Mouse (Mus musculus) forebrain, embryonic 10.5 days (tissue): ENCODE data around the gene Sdsl. TPM values are rescaled to one million over a fixed set of nuclear protein-coding genes. Genes with fewer than 3 reads are reported as not detected.
"Not testable (repeated sequence)": the region's sequence is repeated elsewhere in the genome, so short reads cannot be mapped to it uniquely, and the experiment has no call there.

Source experiments
- DNase-seq: peaks from one replicate; pipeline ENCODE4 v3.0.0-alpha.2; 2017; ENCODE audit warnings: low spot score; ENCODE audit errors: extremely low spot score
- H3K27ac ChIP-seq: fragments of 300-500 bp; sonication (generic); 2 replicates; pipeline ENCODE4 v1.5.1; 2016; ENCODE audit warnings: mild to moderate bottlenecking
- H3K27me3 ChIP-seq: fragments of 300-500 bp; sonication (generic); 2 replicates; pipeline ENCODE4 v1.6.1; 2016; ENCODE audit warnings: mild to moderate bottlenecking; ENCODE audit not compliant: poor library complexity, severe bottlenecking
- H3K36me3 ChIP-seq: fragments of 300-500 bp; sonication (generic); replicated peaks from 2 replicates; pipeline ENCODE4 v1.6.1; 2016; ENCODE audit warnings: mild to moderate bottlenecking, moderate library complexity
- H3K4me1 ChIP-seq: fragments of 300-500 bp; sonication (generic); 2 replicates; pipeline ENCODE4 v1.6.1; 2016
- H3K4me3 ChIP-seq: fragments of 300-500 bp; sonication (generic); 2 replicates; pipeline ENCODE4 v1.5.1; 2016; ENCODE audit warnings: mild to moderate bottlenecking, moderate library complexity
- H3K9me3 ChIP-seq: fragments of 300-500 bp; sonication (generic); 2 replicates; pipeline ENCODE4 v1.6.1; 2016; ENCODE audit warnings: mild to moderate bottlenecking, moderate library complexity
- WGBS: fragments of 180-500 bp; shearing (Covaris S2); methylation state at CpG from one replicate; pipeline ENCODE4 v1.1.7; 2016; 5-methylcytosine and 5-hydroxymethylcytosine counted together
- polyA plus RNA-seq: library from polyadenylated mRNA; unstranded; fragments of >200 nt; fragmentation: Nextera tagmentation; extraction: Ambion mirVana; gene quantifications from 2 replicates; pipeline ENCODE4 v1.2.1, GENCODE M21; 2016

Gene Sdsl
- polyA plus RNA-seq, 1 experiment from 2014 or later = 9.3 TPM

DNA sequence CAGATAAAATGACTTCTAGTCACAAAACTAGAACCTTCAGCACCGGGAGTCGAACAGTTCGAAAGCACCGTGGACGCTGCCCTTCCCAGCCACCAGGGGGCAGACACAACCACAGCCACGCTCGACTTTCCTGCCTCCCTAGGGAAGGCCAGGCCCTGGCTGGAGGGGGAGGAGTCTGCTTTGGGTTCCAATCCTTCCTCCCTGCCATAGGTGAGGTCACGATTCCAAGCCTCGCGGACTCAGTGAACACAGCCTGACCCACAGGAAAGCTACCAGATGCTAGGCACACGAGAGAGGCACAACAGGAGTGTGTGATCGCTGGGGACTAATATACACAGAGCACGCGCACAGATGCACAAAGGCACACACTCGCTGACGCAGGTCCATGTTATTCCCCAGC is 32.8 kb upstream of the Sdsl start:
- Histone ChIP-seq H3K4me1 (peaks cover 33% of the 10 kb centered on the region), H3K36me3 (no peaks in the 10 kb centered on the region), H3K27me3 (no peaks in the 10 kb centered on the region), H3K4me3 (peak overlapping the region; percentile 16), H3K9me3 (no peaks in the 10 kb centered on the region), H3K27ac (peak overlapping the region; percentile 6; the same call in 1 of the 2 replicates)
- DNase-seq = peak; percentile 81
- WGBS = 21% methylated on average over 16 of the region's 16 CpGs

DNA sequence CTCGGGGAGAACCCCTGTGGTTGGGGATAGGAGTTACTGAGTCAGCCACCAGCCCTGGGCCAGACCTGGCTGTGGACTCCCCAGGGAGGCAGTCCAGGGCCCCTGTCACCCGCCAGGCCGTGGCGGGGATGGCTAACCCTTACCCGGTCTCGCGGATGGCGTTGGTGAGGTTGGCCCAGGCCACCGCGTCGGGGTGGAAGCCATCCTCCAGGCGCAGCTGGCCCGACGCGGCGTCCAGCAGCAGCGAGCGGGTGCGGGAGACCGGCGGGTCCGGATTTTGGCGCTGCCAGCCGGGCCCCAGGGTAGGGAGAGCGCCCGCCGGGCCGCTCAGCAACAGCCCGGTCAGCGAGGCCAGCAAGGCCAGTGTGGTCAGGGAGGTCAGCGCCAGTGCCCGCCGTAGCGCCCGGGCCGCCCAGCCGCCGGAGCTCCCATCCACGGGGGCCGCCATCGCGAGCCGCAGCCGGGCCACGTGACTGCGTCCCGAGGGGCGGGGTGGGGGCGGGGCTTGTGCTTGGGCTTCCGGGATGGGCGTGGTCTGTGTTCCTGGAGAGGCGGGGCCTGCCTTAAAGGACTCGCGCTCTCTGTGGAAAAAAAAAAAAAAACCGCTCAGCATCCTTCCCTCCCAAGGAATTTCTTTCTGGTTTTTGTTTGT is 30.7 kb upstream of the Sdsl start, which contains the start of gene Plbd2:
Gene Plbd2, minus strand, starts transcription at position 482 of the 652 bp plus-strand sequence.
- peak within 1 kb of the TSS; percentile 86 for H3K27ac ChIP-seq
- under 1% methylated on average over 55 of the region's 55 CpGs for WGBS
- peaks cover 28% of the 10 kb centered on the region for H3K4me1 ChIP-seq
- DNase-seq = peak; percentile 96
- peaks cover 6% of the 10 kb centered on the region for H3K36me3 ChIP-seq
- H3K4me3 ChIP-seq = peak within 1 kb of the TSS; percentile 79
- no peaks in the 10 kb centered on the region for H3K27me3 ChIP-seq
- H3K9me3 ChIP-seq = no peaks in the 10 kb centered on the region

DNA sequence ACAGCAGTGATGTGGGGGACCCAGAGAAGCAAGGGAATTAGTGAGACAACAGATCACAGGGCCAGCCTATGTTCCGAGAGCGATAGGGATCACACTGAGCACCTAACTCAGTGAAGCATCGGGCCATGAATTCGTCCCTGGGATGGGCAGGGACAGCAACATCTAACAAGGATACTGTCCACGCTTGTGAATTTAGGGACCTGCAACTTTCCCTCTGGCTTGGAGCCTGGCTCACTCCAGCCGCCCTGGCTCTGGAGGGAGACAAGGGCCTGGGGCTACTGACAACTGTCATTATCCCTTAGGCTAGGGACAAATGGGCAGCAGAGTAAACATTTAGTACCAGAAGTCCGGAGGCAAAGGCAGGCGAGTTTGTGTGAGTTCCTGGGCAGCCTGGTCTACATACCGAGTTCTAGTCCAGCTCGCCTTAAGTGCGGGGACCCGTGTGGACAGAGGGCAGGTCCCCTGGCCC is 30.1 kb upstream of the Sdsl start:
- 7% methylated on average over 12 of the region's 12 CpGs for whole genome bisulfite sequencing
- Histone ChIP-seq H3K36me3 (peaks cover 11% of the 10 kb centered on the region), H3K27me3 (no peaks in the 10 kb centered on the region), H3K27ac (peak overlapping the region; percentile 86), H3K4me1 (peaks cover 28% of the 10 kb centered on the region), H3K4me3 (peak overlapping the region; percentile 79), H3K9me3 (no peaks in the 10 kb centered on the region)
- DNase-seq = no peak

DNA sequence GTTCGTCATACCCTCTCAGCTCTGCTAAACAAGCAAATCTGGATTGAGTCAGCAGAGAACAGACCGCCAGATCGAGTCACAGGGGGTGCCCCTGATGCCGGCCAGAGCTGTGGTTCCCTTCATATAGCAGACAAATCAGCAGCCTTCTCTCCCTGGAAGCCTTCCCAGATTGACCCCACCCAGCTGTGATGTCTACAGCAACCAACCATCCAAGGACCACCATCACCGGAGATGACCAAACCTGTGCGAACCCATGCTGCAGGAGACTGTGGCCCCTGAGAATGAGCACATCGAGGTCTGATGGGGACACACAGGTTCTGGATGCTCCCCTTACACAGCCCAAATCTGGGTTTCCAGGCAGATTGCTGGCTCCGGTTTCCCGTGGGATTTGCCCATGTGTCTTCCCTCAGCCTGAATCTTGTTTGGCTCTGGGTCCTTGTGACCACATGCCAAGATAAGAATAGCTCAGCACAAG is 29.6 kb upstream of the Sdsl start:
- H3K27ac ChIP-seq = no peak overlapping the region
- 77% methylated on average over 9 of the region's 9 CpGs for WGBS
- H3K4me1 ChIP-seq = peaks cover 28% of the 10 kb centered on the region
- no peaks in the 10 kb centered on the region for H3K27me3 ChIP-seq
- H3K4me3 ChIP-seq = peak overlapping the region; percentile 79
- no peaks in the 10 kb centered on the region for H3K9me3 ChIP-seq
- peaks cover 16% of the 10 kb centered on the region for H3K36me3 ChIP-seq
- DNase-seq = no peak

DNA sequence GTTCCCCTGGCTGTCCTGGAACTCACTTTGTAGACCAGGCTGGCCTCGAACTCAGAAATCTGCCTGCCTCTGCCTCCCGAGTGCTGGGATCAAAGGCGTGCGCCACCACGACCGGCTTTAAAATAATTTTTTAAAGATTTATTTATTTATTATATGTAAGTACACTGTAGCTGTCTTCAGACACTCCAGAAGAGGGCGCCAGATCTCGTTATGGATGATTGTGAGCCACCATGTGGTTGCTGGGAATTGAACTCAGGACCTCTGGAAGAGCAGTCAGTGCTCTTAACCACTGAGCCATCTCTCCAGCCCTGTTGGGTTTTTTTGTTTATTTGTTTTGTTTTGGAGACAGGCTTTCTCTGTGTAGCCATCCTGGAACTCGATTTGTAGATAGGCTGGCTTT is 28.0 kb upstream of the Sdsl start:
- Histone ChIP-seq H3K36me3 (peaks cover 25% of the 10 kb centered on the region), H3K4me1 (peaks cover 24% of the 10 kb centered on the region)
- H3K9me3 ChIP-seq, DNase-seq, H3K27ac ChIP-seq, H3K4me3 ChIP-seq, H3K27me3 ChIP-seq: not testable (repeated sequence)
- WGBS = 90% methylated on average over 9 of the region's 9 CpGs

DNA sequence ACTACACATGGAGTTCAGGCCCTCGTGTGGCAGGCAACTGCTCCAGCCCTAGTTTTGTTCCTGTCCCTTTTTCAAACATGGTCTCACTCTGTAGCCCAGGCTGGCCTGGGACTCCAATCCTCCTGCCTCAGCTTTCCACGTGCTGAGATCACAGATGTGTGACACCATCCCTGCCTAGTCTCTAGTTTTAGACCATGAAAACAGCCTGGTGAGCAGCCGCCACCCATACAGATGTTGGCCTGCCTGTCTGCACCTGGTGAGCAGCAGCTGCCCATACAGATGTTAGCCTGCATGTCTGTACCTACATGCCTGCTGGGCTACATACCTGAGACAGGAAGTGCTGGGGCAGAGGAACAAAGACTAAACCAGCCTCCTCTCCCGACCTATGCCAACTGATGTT is 26.6 kb upstream of the Sdsl start:
- 85% methylated on average over 4 of the region's 4 CpGs for WGBS
- Histone ChIP-seq H3K36me3 (peaks cover 36% of the 10 kb centered on the region), H3K9me3 (no peaks in the 10 kb centered on the region), H3K4me1 (peaks cover 19% of the 10 kb centered on the region), H3K27me3 (no peaks in the 10 kb centered on the region), H3K4me3 (no peak overlapping the region), H3K27ac (no peak overlapping the region)
- DNase-seq = no peak

DNA sequence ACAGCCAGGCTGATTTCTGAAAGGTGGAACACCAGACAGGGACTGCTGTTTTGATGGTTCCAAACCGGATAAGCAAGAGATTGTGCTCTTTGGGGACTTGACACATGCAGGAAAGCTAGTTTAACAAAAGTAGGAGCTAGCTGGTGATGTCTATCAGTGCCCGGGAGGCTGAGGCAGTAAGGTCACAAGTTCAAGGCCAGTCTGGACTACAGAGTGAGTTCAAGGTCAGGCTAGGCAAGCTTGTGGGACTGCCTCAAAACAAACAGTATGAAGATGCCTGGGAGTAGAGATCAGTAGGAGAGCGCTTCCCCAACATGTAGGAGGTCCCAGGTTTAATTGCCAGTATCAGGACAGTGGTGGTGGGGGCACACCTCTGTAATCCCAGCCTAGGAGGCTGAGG is 24.5 kb upstream of the Sdsl start:
- H3K4me1 ChIP-seq = peaks cover 7% of the 10 kb centered on the region
- H3K9me3 ChIP-seq = no peaks in the 10 kb centered on the region
- H3K27ac ChIP-seq = no peak overlapping the region
- no peak overlapping the region for H3K4me3 ChIP-seq
- 93% methylated on average over 3 of the region's 3 CpGs for WGBS
- no peak for DNase-seq
- peaks cover 57% of the 10 kb centered on the region for H3K36me3 ChIP-seq
- H3K27me3 ChIP-seq = no peaks in the 10 kb centered on the region

DNA sequence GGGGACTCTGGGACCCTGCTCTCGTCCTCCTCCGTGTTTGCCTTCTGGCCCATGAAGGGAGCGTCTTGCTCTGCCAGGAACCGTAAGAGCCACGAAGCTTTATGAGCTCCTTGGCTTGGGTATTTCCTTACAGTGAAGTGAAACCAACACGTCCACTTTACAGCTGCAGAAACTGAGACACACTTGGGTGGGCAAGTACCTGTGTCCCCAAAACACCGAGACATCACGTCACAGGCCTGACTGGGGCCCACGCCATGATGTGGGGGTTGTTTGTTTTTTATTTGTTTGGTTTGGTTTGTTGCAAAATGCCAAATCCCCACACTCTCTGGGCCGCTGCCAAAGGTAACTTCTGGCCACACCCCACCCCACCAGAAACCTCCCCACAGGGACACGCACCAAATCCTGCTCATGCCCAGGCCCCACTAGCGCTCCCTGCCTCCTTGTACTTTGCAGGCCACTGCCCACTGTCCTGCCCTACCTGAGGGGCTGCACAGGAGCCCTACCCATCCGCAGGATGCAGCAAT is 23.2 kb upstream of the Sdsl start:
- peaks cover 65% of the 10 kb centered on the region for H3K36me3 ChIP-seq
- 91% methylated on average over 13 of the region's 13 CpGs for WGBS
- H3K27ac ChIP-seq = no peak overlapping the region
- H3K4me1 ChIP-seq = no peaks in the 10 kb centered on the region
- H3K9me3 ChIP-seq = no peaks in the 10 kb centered on the region
- H3K27me3 ChIP-seq = no peaks in the 10 kb centered on the region
- no peak overlapping the region for H3K4me3 ChIP-seq
- no peak for DNase-seq

DNA sequence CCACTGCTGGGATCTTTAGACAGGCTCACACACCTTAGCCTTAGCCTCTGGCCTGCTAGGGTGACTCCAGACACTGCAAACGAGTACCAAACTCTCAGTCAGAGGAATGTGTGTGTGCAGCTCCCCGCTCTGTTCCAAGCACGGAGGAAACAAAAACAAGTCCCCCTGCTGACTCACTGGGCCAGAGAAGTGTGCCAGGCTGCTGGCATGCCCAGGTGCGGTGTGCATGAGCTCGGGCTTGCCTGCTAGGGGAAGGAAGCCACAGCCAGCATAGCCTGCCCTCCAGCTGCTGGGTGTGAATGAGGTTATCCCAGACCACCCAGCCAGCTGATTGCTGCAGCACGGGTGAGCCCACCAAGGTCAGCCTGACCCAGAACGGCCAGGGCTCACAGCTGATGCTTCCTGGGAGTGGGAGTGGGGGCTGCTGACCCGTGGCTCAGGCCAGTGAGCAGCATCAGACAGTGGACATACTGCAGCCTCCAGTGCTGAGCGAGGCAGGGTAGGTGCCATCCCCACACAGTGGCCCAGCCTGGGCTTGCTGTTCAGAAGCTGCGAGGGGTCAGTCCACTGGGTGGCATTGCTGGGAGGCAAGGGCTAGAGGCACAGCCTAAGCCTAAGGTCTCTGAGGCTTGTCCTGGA is 22.6 kb upstream of the Sdsl start:
- Histone ChIP-seq H3K36me3 (peaks cover 70% of the 10 kb centered on the region), H3K27ac (no peak overlapping the region), H3K4me3 (no peak overlapping the region), H3K9me3 (no peaks in the 10 kb centered on the region), H3K4me1 (no peaks in the 10 kb centered on the region), H3K27me3 (no peaks in the 10 kb centered on the region)
- no peak for DNase-seq
- 82% methylated on average over 10 of the region's 10 CpGs for WGBS

DNA sequence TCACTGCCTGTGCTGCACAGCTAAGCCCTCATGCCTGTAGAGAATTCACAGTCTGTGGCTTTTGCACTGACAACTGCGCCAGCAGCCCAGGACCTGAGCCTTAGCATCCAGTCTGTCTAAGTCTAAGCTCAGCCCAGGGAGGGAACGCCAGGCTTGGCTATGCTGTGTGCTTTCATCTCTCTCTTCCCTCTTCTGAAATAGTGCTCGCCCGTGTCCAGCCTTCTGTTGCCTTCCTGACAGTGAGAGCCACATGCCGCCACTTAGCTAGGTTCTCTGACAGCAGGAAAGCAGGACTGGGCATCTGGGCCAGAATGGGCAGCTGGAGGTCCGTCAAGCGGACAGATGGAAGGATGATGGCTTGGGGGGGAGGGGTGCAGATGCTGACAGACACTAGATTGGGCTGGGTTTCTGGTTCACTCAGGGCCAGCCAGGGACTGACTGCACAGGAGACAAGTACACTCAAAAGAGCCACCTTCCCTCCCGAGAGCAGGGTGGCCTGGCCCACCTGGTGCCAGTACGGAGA is 21.3 kb upstream of the Sdsl start:
- no peak for DNase-seq
- 90% methylated on average over 9 of the region's 9 CpGs for WGBS
- peaks cover 73% of the 10 kb centered on the region for H3K36me3 ChIP-seq

DNA sequence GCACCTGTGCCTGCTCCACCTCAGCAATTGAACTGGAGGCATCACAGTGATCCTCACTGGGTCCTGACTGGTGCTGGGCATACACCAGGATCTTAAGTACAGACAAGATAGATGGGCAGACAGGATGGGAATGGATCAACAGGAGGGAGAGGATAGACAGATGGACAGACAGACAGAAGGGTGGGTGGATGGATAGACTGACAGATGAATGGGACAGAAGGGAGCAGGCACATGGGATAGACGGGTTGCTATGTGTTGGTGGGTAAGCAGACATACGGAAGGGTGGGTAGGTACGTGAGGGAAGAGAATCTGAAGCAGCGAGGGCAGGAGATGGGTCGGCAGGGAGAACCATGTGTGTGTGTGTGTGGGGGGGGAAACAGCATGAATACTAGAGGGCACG is 20.8 kb upstream of the Sdsl start:
- no peak overlapping the region for H3K27ac ChIP-seq
- H3K9me3 ChIP-seq = no peaks in the 10 kb centered on the region
- DNase-seq = no peak
- WGBS = 92% methylated on average over 6 of the region's 6 CpGs
- H3K36me3 ChIP-seq = peaks cover 73% of the 10 kb centered on the region
- H3K4me1 ChIP-seq = no peaks in the 10 kb centered on the region
- H3K27me3 ChIP-seq = no peaks in the 10 kb centered on the region
- H3K4me3 ChIP-seq = no peak overlapping the region

More for the DNA sequence above, 21.3 kb upstream of the Sdsl start:
- Histone ChIP-seq H3K4me1 (no peaks in the 10 kb centered on the region), H3K9me3 (no peaks in the 10 kb centered on the region), H3K27ac (no peak overlapping the region), H3K27me3 (no peaks in the 10 kb centered on the region), H3K4me3 (no peak overlapping the region)

DNA sequence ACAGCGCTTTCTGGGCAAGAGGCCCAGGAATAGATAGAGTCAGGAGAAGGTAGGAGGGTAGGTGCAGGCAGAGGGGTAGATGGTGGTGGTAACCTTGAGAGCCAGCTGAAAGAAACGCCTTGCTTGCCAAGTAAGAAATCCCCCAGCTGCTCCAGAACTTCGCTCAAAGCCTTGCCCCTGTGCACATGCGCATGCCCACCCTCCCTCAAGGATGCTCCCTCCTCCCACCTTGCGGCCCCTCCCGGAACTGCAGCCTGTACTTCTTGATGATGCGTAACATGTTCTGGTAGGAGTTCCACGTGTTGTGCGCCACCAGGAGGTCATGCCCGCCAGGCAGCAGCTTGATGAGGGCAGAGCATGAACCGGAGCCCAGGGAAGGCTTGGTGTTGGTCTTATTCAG is 19.8 kb upstream of the Sdsl start:
- H3K36me3 ChIP-seq = peaks cover 74% of the 10 kb centered on the region
- 0 out of 2 replicates have a peak overlapping the region, but pooled peaks have one; percentile 3 for H3K27ac ChIP-seq
- H3K9me3 ChIP-seq = no peaks in the 10 kb centered on the region
- no peak overlapping the region for H3K4me3 ChIP-seq
- WGBS = 75% methylated on average over 11 of the region's 11 CpGs
- H3K4me1 ChIP-seq = no peaks in the 10 kb centered on the region
- H3K27me3 ChIP-seq = no peaks in the 10 kb centered on the region
- peak; percentile 54 for DNase-seq

DNA sequence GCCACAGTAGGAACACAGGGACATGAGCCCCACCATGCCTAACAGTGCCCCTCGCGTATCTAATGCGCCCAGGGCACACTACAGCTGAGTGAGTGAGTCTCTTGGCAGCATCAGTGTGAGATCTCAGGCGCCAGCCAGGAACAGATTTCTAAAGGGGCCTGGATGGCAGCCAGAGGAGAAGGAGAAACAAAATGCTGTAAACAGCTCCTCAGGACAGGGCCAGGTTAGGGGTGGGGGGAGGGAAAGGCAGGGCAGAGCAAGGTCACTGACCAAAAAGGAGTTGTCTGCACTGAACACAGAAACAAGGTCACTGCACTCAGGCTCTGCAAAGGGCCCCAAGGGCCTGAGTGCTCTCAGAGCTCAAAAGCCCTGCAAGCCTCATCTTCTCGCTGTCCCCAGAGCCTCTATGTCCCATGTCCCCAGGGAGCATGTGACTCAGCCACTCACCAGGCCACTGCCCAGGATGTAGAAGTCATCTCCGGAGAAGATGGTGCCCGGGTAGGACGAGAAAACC is 18.1 kb upstream of the Sdsl start:
- WGBS = 89% methylated on average over 8 of the region's 8 CpGs
- no peaks in the 10 kb centered on the region for H3K27me3 ChIP-seq
- no peak for DNase-seq
- H3K27ac ChIP-seq = no peak overlapping the region
- peaks cover 79% of the 10 kb centered on the region for H3K36me3 ChIP-seq
- no peaks in the 10 kb centered on the region for H3K9me3 ChIP-seq
- H3K4me1 ChIP-seq = no peaks in the 10 kb centered on the region
- no peak overlapping the region for H3K4me3 ChIP-seq
